Mouse (Mus musculus) kidney, adult 9 months (tissue): ENCODE measurements around the gene Zic5.

Experiments
- DNase-seq: peaks from one replicate; pipeline ENCODE4 v3.0.0; 2022

Gene Zic5

DNA sequence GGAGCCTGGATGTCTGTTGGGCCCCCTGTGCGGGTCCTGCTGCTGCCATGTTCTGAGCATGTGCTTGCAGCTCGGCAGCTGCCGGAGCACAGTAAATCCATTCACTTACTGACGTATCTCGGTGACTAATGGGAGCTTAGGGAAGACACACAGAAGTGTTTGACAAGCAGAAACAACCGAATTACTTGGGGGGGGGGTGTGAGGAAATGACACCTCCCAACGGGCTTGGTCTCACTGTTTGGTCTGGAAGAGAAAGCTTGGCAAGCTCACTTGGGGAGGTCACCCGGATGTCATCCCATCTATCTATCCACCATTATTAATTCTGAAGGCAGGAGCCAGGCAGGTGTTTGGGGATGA lies 38.3 kb downstream of the Zic5 start:
- no peak for DNase-seq

DNA sequence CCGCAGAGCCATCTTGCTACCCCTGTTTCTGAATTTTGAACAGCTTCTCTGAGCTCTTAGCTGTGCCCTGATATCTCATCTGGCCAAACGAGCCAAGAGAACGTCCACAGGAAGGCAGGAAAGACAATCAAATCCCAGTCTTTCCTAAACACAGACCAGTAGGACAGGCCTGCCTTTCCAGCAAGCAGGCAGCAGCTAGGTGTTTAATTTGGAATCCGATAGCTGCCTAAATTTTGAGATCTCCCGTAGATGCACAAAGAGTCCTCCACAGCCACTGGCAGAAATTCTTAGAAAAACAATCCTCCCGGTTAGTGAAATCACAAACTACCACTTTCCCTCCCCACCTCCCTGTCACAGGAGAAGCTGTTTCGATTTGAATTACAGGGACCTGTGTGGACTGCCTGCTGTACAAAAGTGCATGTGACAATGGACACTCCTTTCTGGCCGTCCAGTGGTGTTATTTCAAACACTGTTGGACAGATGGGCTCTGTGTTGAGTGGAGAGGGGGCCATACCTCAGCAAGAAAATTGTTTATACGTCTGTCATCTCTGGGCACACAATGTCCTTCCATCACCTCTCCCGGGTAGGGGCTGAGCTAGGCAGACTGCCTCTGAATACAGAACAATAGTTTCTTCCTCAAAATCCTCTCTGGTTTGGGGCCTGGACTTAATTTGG lies 38.8 kb downstream of the Zic5 start:
- no peak for DNase-seq

GRCm38 (mm10) chr14:122424441-122424840 lies 41.0 kb downstream of the Zic5 start:
- DNase-seq, result no peak

DNA sequence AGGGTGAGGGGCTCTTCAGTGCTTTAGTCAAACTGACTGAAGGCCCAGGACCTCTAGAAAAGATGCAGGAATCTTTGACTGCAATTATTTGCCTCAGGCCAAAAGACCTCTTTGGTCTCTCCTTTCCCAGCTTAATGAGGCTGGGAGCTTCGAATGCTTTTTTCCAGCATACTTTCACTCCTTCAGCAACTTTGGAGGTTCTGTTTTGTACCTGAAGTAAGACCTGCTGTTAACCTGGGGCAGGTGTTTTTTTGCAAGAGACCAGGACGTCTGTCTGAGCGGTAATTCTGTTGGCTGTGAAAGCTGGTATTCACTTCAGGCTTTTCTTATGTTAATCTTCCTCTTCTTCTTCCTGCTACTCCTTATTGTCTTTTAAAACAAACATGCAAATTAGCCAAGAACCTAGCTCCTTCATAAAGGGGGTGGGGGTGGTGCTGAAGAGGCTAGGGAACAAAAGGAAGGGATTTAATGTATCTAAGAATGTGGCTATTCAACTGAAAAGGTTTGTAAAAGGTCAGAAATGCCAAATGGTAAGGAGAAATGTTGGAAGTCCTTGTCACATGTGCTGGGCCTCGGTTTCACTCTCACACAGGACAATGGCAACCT lies 49.2 kb downstream of the Zic5 start:
- no peak for DNase-seq

GRCm38 (mm10) chr14:122414786-122415185 lies 50.7 kb downstream of the Zic5 start:
- DNase-seq, result no peak

DNA sequence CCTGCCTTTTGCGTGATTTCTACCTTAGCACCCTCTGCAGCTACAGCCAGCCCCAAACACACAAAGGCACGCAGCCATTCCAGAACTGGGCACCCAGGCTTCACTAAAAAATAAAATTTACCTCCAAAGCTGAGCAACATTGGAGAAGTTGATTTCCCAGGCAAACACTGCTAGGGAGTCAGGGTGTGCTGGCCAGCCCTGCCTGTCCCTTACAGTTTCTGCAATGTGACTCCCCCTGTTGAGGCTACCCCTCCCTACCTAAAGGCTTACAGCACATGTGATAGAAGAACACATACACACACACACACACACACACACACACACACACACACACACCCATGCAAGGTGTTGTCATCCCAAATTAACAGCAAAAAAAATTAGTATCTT lies 51.9 kb downstream of the Zic5 start:
- no peak for DNase-seq

DNA sequence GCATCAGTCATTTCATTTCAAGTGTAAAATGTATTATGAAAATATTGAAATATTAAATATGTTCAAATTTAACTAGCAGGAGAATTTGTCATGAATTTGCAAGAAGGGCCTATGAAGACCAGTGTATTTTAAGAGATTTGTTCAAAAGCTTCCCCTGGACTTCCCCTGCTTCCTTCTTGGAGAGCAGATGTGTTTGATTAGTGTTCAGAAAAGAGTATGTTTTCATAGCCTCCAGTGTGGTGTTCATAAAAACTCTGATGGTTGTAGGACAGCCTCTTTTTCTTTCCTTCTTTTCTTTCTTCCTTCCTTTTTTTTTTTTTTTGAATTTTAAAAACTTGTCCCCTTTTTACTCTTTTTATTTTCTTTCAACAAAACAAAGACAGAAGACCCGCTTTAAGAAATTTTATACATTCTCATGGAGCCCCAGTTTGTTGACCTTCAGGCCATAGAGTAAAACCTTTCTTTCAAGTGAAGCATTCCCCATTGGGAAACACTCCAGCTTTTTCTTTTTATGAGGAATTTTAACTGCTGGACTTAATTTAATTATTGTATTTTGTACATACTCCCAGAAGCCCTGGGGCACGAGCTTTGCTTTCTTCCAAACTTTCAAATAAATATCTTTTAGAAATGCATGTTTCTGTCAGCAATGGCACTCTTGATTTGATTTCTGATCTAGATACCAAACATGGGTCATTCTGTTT lies 52.5 kb downstream of the Zic5 start:
- no peak for DNase-seq
